Mouse (Mus musculus) bone marrow macrophage, adult 2 months (primary cell): Measurements from ENCODE around the gene Gm4187. TPM values are rescaled to one million over a fixed set of nuclear protein-coding genes. Genes with fewer than 3 reads are reported as not detected.
"Not testable (repeated sequence)": the region's sequence is repeated elsewhere in the genome, so short reads cannot be mapped to it uniquely, and the experiment has no call there.

Experiments
- H3K27ac ChIP-seq: 2 replicates; pipeline ENCODE4 v1.5.1; 2012; ENCODE audit warnings: low read depth, low read length; ENCODE audit not compliant: insufficient read depth
- H3K4me1 ChIP-seq: 2 replicates; pipeline ENCODE4 v1.6.1; 2012; ENCODE audit warnings: low read length; ENCODE audit not compliant: control insufficient read depth, insufficient read depth
- H3K4me3 ChIP-seq: 2 replicates; pipeline ENCODE4 v1.5.1; 2012; ENCODE audit warnings: mild to moderate bottlenecking, low read length, moderate library complexity; ENCODE audit not compliant: insufficient read depth
- polyA plus RNA-seq: library from polyadenylated mRNA; stranded (reverse); fragments of >200 nt; gene quantifications from 2 replicates; pipeline ENCODE4 v1.2.4, GENCODE M21; 2012; ENCODE audit not compliant: missing spikeins, insufficient read depth, insufficient read length

Gene Gm4187
- polyA plus RNA-seq = not detected in 2 replicates

DNA sequence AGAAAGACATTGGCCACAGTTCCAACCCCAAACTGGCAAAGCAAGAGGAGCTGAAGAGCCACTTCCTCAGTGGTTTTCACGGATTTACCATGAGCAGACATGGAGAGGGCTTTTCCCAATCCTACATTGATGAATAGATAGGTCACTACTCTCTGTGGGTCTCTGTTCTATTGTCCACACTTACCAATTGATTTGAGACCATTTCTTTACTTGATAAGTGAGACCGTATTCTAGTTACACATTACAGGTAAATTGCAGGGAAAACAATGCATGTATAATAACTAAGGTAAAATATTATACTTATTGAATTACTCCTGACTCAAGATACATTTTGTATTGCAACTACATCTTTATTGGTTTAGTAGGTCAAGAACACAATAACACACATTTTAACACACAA lies at the start of gene Gm4187:
Gene Gm4187, minus strand, starts transcription at position 101 of the 400 bp plus-strand sequence.
- not testable (repeated sequence) for H3K4me3 ChIP-seq, H3K27ac ChIP-seq, H3K4me1 ChIP-seq

GRCm38 (mm10) chr7:22370939-22371338 lies 41.4 kb upstream of the Gm4187 start, which contains the start of gene Gm8660:
Gene Gm8660, minus strand, starts transcription at chr7:22371039.
- H3K4me1 ChIP-seq, H3K27ac ChIP-seq, H3K4me3 ChIP-seq: not testable (repeated sequence)

Other genes with a start within 250 kb of the Gm4187 start
- gene Gm16451, start 211.5 kb downstream of the Gm4187 start, polyA plus RNA-seq = not detected in 2 replicates
- gene Gm10666, start 195.0 kb downstream of the Gm4187 start, polyA plus RNA-seq = not detected in 2 replicates
- not detected in 2 replicates for gene Vmn1r142, start 165.7 kb downstream of the Gm4187 start, polyA plus RNA-seq
- not detected in 2 replicates for gene Vmn1r143, start 140.3 kb downstream of the Gm4187 start, polyA plus RNA-seq
- gene Gm8653, start 128.5 kb downstream of the Gm4187 start, polyA plus RNA-seq = not detected in 2 replicates
- not detected in 2 replicates for gene Gm8453, start 100.2 kb downstream of the Gm4187 start, polyA plus RNA-seq
- not detected in 2 replicates for gene Gm8660, start 41.3 kb upstream of the Gm4187 start, polyA plus RNA-seq
- not detected in 2 replicates for gene Vmn1r148, start 83.9 kb upstream of the Gm4187 start, polyA plus RNA-seq
- gene Vmn1r149, start 108.5 kb upstream of the Gm4187 start, polyA plus RNA-seq = not detected in 2 replicates
- not detected in 2 replicates for gene Gm10665, start 134.4 kb upstream of the Gm4187 start, polyA plus RNA-seq
- not detected in 2 replicates for gene Vmn1r151, start 170.0 kb upstream of the Gm4187 start, polyA plus RNA-seq
- not detected in 2 replicates for gene Vmn1r152, start 193.2 kb upstream of the Gm4187 start, polyA plus RNA-seq
- not detected in 2 replicates for gene Gm8677, start 205.2 kb upstream of the Gm4187 start, polyA plus RNA-seq
- not detected in 2 replicates for gene Gm4201, start 235.6 kb upstream of the Gm4187 start, polyA plus RNA-seq